8 mouse cellular contexts compared by ENCODE assay signal in the genomic region with DNA sequence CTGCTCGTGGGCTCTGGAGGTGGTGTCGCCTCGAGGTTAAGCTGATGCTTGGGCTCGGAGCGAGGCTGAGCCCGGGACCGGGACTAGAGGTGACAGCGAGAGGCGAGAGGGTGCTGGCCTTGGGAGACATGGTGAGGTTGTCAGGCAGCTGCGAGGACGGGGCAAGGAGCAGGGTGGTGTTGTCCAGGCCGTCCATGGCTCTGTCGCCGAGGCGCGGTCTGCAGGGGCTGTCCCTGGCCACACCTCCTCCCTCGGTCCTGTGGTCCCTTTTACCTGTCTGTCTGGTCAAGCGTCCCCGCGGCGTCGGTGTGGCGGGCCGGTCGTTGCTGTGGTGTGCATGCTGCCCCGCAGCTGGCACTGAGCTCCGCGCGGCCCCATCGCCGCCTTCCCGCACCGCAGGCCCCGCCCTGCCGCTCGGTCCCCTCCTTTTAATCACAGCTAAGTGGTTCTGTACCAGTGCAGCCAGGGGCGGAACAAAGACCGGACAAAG. TPM values are rescaled to one million over a fixed set of nuclear protein-coding genes. Genes with fewer than 3 reads are reported as not detected.
DNase-seq lines count a peak whose midpoint lies in the region; ATAC-seq and TF ChIP-seq lines count a peak whose summit lies in the region.

A gene (minus strand): TSS at position 360 of the 490 bp plus-strand sequence.

- WGBS in liver, embryonic 13.5 days (ENCODE audit: insufficient replicate concordance): 4% methylated on average over 37 of the region's 38 CpGs
- WGBS in stomach, embryonic 16.5 days: 2% methylated on average over 33 of the region's 38 CpGs

- no peak for TF ChIP-seq CTCF in testis, adult 2 months (IDR thresholded peaks at IDR 0.05; ENCODE audit: control insufficient read depth, insufficient read depth, insufficient replicate concordance, low read depth, low read length)

- DNase-seq in adrenal gland, postnatal 10 days: peak; percentile 15
- no peak for DNase-seq in adrenal gland, postnatal 14 days
- no peak for DNase-seq in testis, postnatal 10 days (ENCODE audit: low spot score)
- no peak for DNase-seq in liver, embryonic 13.5 days
- no peak for DNase-seq in gastrocnemius, postnatal 4 days (ENCODE audit: low spot score in 2 of 2)
- no peak for DNase-seq in cerebellum, adult 11 months

- no peaks in the 10 kb centered on the region for H3K9me3 ChIP-seq in liver, embryonic 13.5 days (replicated peaks)
- no peaks in the 10 kb centered on the region for H3K9me3 ChIP-seq in stomach, embryonic 16.5 days (replicated peaks; ENCODE audit: control insufficient read depth, low read length)

- H3K27ac ChIP-seq in testis, adult 2 months (ENCODE audit: control insufficient read depth, insufficient read depth, low read depth, low read length): no peak within 1 kb of the TSS
- H3K27ac ChIP-seq in liver, embryonic 13.5 days: no peak within 1 kb of the TSS
- no peak within 1 kb of the TSS for H3K27ac ChIP-seq in stomach, embryonic 16.5 days (ENCODE audit: low read length)

- ATAC-seq in liver, embryonic 13.5 days (ENCODE audit: low read depth): no peak; the same call in 1 of the 2 replicates
- ATAC-seq in stomach, embryonic 16.5 days (ENCODE audit: insufficient read depth, low FRiP score): no peak

- H3K36me3 ChIP-seq in testis, adult 2 months (ENCODE audit: control insufficient read depth, insufficient read depth, low read length): no peaks in the 10 kb centered on the region
- no peaks in the 10 kb centered on the region for H3K36me3 ChIP-seq in liver, embryonic 13.5 days
- H3K36me3 ChIP-seq in stomach, embryonic 16.5 days (ENCODE audit: control insufficient read depth, insufficient read depth, low read length): no peaks in the 10 kb centered on the region

- H3K4me1 ChIP-seq in testis, adult 2 months (ENCODE audit: control insufficient read depth, insufficient read depth, low read length): peaks cover 5% of the 10 kb centered on the region
- H3K4me1 ChIP-seq in liver, embryonic 13.5 days (replicated peaks): no peaks in the 10 kb centered on the region
- 0 out of 2 replicates have a peak, but pooled peaks cover 2% of the 10 kb centered on the region for H3K4me1 ChIP-seq in stomach, embryonic 16.5 days (ENCODE audit: control insufficient read depth, insufficient read depth, low read length)

- peak within 1 kb of the TSS; percentile 39 for H3K4me3 ChIP-seq in testis, adult 2 months (ENCODE audit: control insufficient read depth, low read depth, low read length)
- H3K4me3 ChIP-seq in liver, embryonic 13.5 days (replicated peaks): peak within 1 kb of the TSS; percentile 37
- peak within 1 kb of the TSS; percentile 42 for H3K4me3 ChIP-seq in stomach, embryonic 16.5 days (replicated peaks; ENCODE audit: low read length)

- H3K27me3 ChIP-seq in testis, adult 2 months (ENCODE audit: control insufficient read depth, insufficient read depth, low read length): no peaks in the 10 kb centered on the region
- peaks cover 30% of the 10 kb centered on the region for H3K27me3 ChIP-seq in liver, embryonic 13.5 days
- H3K27me3 ChIP-seq in stomach, embryonic 16.5 days (ENCODE audit: control insufficient read depth, insufficient read depth, low read length): no peaks in the 10 kb centered on the region; the same call in none of the 2 replicates

- H3K4me2 ChIP-seq in liver, embryonic 13.5 days: peak within 1 kb of the TSS; percentile 57
- H3K4me2 ChIP-seq in stomach, embryonic 16.5 days (ENCODE audit: low read depth, low read length): peak within 1 kb of the TSS; percentile 56

- TF ChIP-seq POLR2A in testis, adult 2 months (IDR thresholded peaks at IDR 0.05; ENCODE audit: control insufficient read depth, low read depth, low read length): no peak

- no peak within 1 kb of the TSS for H3K9ac ChIP-seq in liver, embryonic 13.5 days
- H3K9ac ChIP-seq in stomach, embryonic 16.5 days (ENCODE audit: low read length): peak within 1 kb of the TSS; percentile 46; the same call in 1 of the 2 replicates

RNA-seq across cellular contexts. Expression of the gene that starts here (rescaled TPM):
- total RNA-seq in adrenal gland, postnatal 10 days (2021): 1 to 10 TPM; 1.4 to 2.8 TPM
- total RNA-seq in adrenal gland, postnatal 14 days (2021): 1.3 and 2.9 TPM in 2 replicates
- not detected in 2 replicates for polyA plus RNA-seq in testis, adult 2 months (2012; rRNA removed)
- polyA plus RNA-seq in liver, embryonic 13.5 days (2015; fragmentation: Nextera tagmentation; extraction: Ambion mirVana): not detected in 2 replicates
- 0.27 and 0.54 TPM in 2 replicates for polyA plus RNA-seq in stomach, embryonic 16.5 days (2015; fragmentation: Nextera tagmentation; extraction: Ambion mirVana)
- total RNA-seq in gastrocnemius, postnatal 4 days (2021): not detected
